Mouse (Mus musculus) adrenal gland, postnatal 14 days (tissue): ENCODE data around the gene Necab2. TPM values are rescaled to one million over a fixed set of nuclear protein-coding genes. Genes with fewer than 3 reads are reported as not detected.

Source experiments
- DNase-seq: peaks from one replicate; pipeline ENCODE4 v3.0.0; 2021; ENCODE audit warnings: mixed read lengths
- long read RNA-seq, 2 experiments: library from polyadenylated mRNA; stranded (forward); transcript quantifications; one replicate each; pipeline ENCODE4 v2.0.0; 2021
- total RNA-seq: library from RNA; stranded (reverse); gene quantifications from 2 replicates; pipeline ENCODE4 v1.2.3, GENCODE M21; 2021

Necab2 gene
- 10.4 and 10.6 TPM in 2 replicates for total RNA-seq
- long read RNA-seq, experiment 1, transcript Necab2-201 (13 exons, 1,976 nt), result major isoform, 31 of 59 reads
- long read RNA-seq, experiment 1, partial matches to known transcripts, result 22 of 59 reads
- long read RNA-seq, experiment 1, other reads (novel, unspliced or antisense), result 6 of 59 reads
- long read RNA-seq, experiment 2, transcript Necab2-201 (13 exons, 1,976 nt), result major isoform, 16 of 29 reads
- long read RNA-seq, experiment 2, partial matches to known transcripts, result 10 of 29 reads
- long read RNA-seq, experiment 2, other reads (novel, unspliced or antisense), result 3 of 29 reads

DNA sequence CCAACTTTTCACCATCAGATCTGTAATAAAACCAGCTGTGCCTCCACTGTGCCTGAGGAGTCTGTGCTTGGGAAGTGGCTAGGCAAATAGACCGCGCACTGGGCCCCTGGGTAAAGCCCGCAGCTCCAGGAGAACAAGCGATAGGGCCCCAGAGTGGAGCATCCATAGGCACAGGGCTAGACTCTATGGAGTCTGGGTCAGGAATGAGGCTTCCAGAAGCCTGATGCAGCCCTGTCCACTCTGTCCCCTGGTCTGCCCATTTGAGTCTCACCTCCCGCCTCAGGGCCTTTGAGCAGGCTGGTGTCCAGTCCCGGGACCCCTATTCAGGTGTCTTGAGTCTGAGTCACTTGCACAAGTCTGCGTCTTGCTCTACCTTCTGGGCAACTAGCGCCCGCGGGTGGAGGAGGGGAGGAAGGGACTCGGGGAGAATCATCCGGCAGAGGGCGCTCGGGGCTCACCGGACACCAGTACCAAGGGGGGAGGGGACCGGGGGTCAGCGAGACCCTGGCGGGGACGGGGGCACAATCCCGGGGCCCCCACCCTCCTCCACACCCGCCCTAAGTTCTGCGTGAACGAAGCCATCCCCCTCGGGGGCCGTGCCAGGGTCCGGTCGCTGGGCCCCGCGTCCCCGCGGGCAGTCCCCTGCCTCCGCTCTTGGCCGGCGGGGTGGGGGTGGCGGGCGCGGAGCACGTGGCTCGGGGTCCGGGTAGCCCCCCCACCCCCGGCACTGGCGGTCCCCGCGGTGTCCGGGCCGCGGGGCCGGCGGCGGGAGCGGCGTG is at the start of gene Necab2:
TSS of gene Necab2 (plus strand) at position 509 of the 779 bp plus-strand sequence.
- peak; percentile 94 for DNase-seq

DNA sequence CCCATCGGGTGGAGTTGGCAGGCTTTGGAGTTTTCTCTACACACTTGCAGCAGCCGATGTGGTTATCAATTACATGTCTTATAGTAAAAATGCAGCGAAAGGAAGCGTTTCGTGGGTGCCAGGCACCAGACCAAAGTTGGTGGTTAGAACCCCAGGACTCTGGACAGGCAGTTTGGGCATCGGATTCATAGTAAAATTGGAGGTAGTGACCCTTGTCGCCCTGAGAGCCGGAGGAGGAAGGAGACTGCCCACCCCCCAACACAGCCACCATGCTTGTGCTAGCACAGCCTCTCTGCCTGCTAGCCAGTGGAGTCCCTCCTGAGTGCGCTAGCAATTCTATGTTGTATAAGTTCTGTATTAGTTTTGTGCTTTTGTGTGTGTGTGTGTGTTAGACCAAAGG is 48.0 kb upstream of the Necab2 start:
- DNase-seq, result no peak

DNA sequence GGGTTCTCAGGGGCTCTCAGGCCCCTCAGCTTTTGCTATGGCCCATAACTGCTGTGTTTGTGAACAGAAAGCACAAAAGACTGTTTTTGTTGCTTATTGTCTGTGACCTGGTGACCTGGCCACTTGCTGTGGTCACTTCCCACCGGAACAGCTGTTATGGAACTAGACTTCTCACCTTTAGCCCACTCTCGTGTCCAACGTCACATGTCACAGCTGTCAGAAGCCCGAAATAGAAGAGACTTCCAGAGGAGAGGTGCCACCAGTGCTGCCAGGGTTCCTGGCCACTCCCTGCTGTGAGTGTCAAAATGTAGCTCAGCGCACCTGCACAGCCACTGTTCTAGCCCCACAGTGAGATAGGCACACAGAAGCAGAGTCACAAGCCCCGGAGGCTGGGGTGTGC is 47.3 kb upstream of the Necab2 start:
- peak; percentile 45 for DNase-seq

DNA sequence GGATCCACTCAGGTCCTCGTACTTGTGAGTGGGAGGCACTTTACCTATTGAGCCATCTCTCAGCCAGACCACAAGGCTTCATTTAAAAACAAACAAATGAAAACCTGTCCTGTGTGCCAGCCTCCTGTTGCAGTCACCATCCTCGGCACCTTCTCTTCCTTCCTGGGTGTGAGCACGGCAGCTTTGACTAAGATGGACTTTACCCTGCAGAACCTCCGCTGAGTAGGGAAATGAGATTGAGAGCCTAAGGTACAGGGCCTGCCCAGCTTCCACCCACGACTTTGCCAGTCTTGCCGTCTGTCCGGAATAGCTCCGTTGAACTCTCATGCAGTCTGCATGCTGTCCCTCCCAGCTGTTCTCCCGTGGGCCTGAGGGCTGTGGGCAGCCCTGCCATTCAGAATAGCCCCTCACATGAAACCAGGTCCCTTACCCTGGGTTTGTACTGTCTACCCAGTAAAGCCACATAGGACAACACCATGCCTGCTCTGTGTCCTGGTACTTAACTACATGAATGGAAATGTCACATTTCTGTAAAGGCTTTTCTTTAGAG is 46.3 kb upstream of the Necab2 start:
- DNase-seq, result no peak

DNA sequence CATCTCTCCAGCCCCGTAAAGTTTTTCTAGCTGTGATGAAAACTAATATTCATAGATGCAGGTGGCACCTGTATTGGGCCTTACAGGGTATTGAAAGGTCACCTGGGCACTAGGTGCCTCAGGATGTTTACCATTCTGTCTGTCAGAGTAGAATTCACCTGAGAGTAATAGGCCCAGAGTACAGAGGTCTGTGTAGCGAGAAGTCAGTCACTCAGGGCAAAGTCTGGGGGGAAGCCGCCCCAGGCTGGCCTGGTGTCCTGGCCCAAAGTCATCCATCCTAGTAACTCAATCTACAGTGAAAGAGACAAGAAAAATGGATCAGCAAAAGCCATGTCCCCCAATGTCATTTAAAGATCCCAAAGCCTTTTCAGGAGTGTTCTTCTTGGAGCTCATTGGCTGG is 45.6 kb upstream of the Necab2 start:
- no peak for DNase-seq

DNA sequence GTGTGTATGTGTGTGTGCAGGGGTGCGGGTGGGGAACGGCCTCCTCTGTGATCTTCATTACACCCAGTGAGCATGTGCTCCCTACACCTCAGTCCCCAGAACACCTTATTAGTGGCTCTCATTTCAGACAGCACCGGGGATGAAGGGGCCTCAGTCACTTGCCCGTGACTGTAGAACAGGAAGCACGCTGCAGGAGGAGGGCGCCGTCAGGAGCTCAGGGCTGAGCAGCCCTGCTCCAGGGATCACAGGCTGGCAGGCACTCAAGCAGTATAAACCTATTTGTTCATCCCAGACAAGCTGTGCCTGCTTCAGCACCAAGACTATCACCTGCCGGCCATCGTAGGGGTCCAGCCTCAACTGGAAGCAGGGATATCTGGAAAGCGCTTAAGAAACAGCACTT is 42.6 kb upstream of the Necab2 start:
- no peak for DNase-seq

DNA sequence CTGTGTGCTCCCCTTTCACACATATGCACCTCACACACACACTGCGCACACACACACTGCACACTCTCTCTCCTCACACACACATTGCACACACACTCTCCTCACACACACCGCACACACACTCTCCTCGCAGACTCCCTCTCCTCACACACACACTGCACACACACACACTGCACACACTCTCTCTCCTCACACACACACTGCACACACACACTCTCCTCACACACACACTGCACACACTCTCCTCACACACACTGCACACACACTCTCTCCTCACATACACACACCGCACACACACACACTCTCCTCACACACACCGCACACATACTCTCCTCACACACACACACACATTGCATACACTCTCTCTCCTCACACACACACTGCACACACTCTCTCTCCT is 41.9 kb upstream of the Necab2 start:
- DNase-seq, result no peak

DNA sequence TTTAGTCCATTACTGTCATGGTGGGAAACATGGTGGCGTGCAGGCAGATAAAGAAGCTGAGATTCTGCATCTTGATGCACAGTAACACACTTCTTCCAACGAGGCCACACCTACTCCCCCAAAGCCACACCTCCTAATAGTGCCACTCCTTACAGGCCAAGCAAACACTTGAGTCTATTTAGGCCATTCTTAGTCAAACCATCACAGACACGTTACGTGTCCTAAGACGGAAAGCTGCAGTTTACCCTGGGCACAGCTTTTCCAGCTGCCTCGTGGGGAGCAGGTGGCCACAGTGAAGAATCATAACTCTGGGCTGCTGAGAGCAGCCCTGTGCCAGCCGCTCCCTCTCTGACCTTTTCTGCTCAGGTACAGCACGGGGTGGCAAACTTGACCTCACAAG is 38.2 kb upstream of the Necab2 start:
- no peak for DNase-seq

DNA sequence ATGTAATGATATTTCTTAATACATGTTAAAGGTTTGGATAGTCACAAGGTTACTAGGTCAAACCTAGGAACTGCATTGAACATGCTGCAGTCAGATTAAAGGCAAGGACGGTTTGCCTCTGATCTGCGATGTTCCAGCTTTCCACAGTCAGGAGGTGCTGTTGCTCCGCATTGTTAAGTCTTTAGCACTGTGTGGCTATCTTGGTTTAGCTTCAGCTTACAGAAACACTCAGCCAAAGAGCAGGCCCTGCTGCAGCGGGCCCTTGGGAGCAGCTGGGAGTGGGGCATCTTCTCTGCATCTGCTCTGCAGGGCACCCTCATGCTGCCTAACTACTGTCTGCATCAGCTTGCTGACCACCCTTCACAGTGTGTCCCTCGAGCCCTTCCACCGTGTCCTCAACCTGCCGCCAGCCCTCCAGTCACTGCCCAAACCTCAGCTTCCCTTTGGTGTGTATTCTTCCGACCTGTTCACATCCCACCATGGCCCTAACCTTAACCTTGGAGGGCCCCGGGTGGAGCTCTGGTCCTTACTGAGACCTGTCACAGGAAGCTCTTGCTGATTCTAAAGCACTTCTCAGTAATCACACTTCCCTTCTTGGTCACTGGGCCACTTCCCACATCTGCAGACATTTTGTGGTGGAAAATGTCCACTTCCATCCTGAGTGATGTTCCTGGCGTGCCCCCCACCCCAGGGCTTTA is 34.3 kb upstream of the Necab2 start:
- peak; percentile 32 for DNase-seq

DNA sequence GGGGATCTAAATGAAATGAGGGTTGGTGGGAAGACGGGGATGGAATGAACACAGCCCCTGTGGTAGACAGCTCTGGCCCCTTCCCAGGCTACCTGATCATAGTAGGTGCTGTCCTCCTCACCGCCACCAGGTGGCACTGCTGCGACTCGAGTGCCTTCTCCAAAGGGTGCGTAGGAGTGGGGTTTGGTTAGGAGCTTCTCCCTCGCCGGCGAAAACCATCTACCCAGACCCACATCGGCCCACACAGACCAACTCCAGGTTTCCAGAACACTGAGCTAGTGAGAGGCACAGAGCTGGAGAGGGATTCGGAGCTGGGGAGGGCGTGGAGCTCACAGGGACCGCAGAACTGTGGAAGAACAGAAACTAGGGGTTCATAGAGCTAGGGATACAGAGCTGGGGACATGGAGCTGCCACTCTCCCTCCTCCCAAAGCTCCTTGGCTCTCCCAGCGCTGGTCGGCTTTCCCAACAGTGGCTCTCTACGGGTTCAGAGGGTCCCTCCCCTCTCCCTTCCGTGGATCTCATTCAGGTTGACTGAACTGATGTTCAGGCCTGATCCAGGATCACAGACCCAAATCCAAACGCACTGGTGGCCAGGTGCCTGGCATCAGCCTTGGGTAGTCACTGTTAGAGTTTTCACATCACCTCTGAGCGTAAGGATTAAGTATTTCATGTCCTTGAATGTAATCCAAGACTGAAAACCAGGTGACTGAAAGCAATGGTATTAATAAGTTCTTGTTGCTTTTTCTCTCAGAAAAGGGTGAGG is 33.6 kb upstream of the Necab2 start:
- peak; percentile 88 for DNase-seq

DNA sequence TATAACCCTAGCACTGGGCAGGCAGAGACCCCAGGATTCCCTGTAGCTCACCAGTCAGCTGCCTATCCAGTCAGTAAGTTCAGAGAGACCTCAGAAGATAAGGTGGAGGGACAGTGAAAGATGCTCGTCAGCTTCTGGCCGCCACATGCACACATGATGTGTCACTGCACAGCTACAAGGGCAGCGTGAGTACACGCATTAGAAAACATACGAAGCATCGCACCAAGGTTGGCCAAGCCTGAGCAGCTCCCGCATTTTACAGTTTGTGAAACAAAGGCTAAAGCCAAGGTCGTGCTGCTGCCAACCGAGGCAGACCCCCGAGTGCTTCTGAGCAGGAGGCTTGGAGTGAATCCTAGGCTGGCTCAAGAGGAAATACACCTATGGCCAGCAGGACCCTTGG is 32.9 kb upstream of the Necab2 start:
- peak; percentile 52 for DNase-seq

DNA sequence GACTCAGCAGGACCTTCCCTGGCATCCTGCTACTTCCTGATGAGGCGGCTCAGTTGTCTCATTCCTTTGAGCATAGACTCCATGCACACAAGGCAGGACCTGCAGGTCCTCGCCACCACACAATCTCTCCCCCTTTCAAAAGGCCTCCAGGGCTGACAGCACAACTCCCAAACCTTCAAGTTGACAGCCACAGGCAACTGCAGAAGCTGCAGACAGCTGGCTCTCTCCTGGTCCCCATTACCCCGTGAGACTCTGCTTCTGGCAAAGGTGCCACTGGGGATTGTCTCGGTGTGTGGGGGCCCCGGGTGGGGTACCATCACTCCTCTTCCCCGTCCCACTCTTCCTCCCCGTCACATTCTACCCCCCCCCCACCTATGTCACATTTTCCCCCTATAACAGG is 26.2 kb upstream of the Necab2 start:
- peak; percentile 4 for DNase-seq

DNA sequence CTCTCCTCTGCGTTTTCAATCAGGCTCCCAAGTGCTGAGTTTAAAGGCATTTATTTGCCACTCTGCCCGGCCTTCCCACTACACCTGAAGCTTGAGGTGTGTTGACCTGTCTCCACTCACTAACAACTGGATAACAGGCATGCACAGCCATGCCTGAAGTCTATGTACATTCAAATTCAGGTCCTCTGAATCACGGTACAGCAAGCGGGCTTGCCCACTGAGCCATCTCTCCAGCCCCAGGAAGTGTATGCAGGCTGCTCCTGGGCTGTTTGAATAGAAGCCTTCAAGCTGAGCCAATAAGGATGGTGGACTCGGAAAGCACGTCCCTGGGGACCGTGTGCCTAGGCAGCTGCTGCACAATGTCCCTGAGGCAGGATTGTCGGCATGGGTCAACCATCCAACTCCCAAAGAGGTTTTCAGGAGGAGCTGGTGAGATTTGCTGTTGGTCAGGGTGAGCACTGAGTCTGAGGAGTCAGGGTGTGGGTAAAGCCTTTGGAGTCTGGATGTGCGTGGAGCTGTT is 24.9 kb upstream of the Necab2 start:
- DNase-seq, result no peak

DNA sequence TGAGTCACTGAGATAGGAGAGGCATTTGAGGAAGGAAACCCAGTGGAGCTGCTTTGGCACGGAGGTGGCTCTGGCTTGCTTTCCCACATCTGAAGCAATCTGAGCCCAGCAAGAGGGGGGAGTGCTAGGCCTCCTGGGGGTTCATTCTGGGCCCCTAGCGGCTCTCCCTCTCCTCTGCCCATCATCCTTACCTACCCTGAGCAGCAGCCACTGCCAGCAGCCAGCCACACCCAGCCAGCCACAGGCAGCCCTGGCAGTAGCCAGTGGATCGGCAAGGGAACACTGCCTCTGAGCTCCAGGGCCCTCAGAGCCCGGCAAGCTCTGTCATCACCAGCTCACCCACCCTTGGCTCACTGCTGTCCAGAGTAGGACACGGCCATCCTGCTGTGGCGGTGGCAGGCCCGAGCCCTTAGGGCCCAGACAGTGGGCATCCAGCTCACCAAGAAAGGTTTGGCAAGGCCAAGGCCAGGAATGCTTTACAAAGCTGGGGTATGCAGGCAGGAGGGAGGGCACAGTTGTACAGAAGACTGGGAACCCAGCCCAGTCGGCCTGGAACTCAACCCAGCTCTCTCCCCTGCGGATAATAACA is 24.3 kb upstream of the Necab2 start:
- DNase-seq, result peak; percentile 77

DNA sequence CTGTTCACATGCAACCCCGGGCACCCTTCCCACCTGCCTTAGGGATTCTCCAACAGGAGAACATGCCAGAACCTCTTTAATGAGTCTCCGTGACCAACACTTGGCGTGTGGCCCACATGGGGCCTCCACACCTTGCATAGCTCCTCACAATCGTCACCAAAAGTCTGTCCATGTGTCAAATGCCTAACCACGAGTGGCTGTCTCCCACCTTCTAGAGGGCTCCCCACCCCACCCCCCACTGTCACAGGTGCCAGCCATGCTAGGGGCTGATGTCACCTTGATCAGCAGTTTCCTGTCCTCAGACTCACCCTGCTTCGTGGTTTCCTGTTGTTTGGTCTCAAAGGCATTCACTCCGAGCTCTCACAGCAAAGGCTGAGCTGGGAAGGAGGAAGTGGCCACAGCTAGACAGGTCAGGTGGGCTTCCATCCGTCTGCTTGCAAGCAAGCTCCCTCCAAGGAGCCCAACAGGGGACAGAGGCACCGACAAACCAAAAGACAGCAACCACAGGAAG is 22.8 kb upstream of the Necab2 start:
- peak; percentile 76 for DNase-seq

DNA sequence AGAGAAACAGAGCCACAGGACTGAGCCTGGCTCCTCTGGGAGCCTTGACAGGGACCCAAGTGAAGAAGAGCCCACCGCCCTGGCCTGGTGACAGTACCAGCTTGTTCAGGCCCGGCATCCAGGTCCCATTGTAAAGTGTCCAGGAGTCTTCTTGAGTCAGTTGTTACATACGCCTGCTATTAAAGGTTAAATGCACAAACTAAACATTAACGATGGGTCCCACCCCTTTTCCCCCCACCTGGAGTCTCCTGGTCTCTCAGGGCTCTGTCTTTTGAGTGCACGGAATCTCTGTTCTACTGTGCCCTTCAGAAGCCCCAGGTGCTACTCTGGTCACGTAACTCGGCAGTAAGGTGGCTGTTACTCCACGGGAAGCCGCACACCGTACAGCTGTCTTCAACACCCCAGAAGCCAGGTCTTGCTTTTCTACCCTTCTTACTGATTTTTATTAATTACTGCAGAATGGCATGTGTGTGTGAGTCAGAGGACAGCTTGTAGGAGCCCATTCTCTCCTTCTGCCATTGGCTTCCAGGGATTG is 22.3 kb upstream of the Necab2 start:
- no peak for DNase-seq

DNA sequence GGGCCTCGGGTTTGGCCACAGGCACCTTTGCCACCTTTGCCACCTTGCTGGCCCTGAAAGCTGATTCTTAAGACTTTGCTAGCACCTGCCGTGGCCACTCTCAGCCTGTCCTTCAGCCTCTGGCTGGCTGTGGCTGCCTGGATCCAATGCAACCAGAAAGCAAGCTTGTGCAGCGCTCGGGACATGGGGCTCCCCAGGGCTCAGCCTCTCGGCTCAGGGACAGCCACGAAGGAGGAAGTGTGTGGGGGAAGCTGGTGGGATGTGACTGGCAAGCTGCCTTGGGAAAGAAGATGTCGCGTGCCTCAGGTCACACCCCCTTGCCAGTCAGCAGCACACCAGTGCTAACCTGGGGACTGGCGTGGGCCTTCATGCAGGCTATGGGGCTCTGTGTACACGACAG is 21.8 kb upstream of the Necab2 start:
- DNase-seq, result peak; percentile 61

DNA sequence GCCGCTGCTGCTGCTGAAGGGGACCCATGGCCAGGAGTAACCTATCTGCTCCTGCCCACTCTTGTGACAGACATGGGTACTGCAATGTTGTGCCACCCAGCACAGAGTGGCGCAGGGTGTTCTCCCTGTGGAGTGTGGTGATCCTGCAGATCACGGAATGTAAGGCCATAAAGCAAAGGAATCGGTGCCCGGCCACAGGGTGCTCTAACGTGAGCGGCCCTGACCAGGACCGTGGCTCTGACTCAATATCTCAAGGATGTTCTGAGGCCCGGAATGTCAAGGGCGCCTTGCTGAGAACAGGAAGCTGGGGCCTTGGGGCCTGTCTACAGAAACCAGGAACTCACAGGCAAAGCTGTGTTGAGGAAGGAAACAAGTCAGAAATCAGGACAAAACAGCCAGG is 21.0 kb upstream of the Necab2 start:
- peak; percentile 91 for DNase-seq

DNA sequence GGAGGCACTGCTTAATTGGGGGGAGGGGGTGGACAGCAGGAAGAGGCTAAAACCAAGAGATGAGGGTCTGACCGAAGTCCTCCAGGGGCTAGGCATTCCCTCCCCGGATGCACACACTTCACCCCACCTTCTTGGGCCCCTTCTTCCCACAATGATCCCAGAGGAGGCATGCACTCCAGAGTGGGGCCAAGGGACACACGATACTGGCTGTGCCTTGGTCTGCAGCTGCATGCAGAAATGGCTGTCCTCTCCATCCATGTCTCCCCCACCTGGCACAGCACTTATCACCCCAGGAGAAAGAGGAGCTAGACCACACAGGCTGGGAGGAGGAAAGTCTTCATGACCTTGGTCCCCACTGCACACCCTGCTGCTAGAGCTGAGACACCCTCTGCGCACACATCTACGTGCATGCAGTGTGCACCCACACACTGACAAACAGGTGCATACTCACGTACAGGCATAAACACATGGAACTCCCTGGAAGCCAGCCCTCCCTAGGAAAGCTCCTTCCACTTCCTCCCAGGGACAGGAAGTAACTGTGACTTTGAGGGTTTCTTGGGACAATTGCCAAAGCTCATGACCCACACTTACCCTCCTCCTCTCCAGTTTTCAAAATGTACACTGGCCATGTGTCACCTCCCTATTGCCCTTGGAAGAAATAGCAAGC is 20.3 kb upstream of the Necab2 start:
- peak; percentile 62 for DNase-seq

DNA sequence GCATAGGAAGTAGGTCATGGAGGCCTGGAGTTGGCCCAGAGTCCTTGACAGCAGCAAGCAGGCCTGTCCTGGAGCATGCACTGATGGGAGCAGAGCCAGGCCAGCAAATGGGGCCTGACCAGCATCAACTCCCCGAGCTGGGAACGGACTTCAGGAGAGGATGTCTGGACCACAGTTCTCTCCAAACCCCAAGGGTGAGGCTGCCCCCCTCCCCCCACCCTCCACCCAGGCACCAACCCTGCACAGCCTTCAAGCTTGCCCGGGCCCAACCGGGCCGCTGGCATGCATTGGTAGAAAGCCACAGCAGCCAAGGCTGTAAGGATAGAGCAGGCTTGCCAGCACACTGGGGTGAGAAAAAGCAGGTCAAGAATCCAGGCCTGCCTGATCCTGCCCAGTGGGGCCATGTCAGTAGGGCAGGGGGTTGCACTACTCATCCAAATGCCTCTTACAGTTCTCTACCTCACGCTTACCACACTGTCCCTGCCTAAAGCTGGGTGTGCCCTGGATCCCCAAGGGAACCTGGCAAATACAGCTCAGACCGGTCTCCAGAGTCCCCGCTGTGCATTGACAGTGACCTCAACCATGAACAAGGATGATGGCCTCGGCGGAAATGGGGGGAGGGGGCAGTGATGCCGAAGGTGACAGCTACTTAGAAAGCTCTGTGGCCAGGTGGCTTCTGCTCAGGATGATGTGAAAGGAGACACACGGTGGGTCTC is 18.7 kb upstream of the Necab2 start:
- peak; percentile 76 for DNase-seq
